Mouse (Mus musculus): ENCODE results near the gene Crybg3.
"Not testable (repeated sequence)": the region's sequence is repeated elsewhere in the genome, so short reads cannot be mapped to it uniquely, and the experiment has no call there.

Gene Crybg3

GRCm38 (mm10) chr16:59531243-59531642 is 69.5 kb downstream of the Crybg3 start:
- no peak for DNase-seq (ENCODE audit: low spot score)

DNA sequence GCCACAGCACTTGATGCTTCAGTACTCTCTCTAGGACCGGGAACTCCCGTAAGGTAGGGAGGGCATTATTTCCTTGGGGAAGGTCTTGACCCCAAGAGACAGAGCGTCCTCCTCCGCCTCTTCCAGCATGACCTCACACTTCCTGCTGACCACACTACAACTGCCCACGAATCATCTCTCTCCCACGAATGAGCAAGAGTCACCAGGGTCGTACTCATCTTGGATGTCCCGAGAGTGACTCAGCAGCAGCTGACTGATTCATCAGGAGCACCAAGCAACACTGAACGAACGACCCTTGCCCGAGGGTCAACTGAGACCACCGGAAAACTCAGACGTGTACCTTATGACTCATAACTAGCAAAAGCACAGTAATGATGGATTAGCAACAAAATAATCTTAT is 71.2 kb downstream of the Crybg3 start:
- DNase-seq (ENCODE audit: low spot score) = no peak

DNA sequence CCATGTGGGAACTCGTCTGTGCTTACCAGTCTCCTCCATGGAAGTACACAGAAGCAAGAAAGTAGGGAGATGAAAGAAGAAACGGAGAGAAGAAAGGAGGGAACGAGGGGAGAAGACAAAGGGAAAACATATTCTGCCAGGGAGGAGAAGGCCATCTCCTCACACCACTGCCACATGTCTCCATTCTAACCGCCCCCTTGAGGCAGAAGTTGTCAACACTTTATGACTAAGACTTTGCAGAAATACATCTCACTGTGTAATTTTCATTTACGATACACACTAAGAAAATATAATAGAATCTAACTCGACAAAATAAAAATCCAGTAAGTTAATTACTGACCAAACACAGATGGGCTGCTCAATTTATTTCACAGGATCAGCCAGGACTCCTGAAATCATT is 73.8 kb downstream of the Crybg3 start:
- DNase-seq (ENCODE audit: low spot score) = no peak

GRCm38 (mm10) chr16:59521752-59522423 is 78.9 kb downstream of the Crybg3 start:
- DNase-seq (ENCODE audit: low spot score) = no peak

DNA sequence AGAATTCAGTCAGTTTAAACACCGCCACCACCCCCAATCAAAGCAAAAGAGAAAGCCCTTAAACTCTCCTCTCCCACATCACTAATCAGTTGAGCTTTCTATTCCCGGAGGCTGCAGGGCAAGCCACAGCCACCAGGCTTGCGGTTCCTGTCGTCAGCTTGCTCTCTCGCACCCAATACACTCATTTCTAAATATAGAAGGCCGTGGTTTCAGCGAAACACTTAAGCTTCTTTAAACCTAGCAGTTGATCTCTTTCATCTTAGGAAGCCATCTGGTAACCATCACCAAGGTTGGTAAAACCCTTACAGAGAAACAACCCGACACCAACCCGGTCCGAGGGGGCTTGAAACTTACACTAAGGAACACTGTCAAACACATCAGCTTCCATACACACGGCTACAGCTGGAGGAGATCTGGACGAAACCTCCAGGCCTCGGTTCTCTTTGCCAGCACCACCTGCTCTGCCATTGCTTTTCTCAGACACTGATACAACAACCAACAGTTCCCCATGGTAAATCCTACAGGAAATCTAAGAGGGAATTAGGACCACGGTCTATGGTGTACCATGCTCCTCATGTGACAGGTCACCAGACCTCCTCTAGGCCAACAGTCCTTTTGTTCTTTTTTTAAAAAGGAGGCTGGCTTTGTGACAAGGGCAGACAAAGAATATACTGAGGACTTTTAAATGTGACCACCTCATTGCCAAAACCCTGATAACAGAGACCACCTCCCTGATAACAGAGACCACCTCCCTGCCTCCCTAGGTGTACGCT is 83.1 kb downstream of the Crybg3 start:
- DNase-seq (ENCODE audit: low spot score) = no peak

DNA sequence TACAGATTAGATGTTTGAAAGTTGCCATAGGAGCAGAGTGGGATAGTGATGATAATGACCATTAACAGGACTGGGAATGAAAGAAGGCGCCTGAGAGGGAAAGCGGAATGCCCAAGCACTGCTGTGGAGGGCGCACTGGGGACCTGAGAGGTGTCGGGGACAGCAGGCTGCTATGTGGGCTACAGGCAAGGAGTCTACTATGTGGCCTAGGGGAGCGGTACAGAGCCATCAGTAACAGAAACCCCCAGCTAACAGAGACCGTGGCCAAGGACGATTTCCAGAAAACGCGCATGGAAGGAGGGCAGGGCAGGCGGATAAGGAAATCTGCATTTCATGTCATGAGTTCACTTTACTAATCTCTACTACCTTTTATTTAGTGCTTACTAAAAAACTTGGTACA is 83.8 kb downstream of the Crybg3 start:
- no peak for DNase-seq (ENCODE audit: low spot score)

DNA sequence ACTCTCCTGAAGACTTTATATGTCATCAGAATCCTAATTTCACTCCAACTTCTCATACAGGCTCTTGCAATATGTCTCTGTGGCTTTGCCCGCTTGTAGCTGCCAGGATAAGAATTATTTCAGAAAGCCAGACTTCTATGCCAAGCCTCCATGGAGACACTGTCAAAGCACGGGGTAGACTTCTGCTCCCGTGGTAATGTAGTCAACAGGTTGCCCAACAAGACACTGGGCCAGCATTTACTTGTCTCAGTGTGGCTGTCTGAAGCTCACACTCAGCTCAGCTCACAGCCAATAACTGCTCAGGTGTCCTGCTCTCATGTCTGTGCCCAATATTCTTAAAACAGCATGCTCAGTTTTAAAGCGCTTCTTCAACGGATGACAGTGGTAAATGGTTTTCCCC is 85.6 kb downstream of the Crybg3 start:
- DNase-seq (ENCODE audit: low spot score) = no peak

DNA sequence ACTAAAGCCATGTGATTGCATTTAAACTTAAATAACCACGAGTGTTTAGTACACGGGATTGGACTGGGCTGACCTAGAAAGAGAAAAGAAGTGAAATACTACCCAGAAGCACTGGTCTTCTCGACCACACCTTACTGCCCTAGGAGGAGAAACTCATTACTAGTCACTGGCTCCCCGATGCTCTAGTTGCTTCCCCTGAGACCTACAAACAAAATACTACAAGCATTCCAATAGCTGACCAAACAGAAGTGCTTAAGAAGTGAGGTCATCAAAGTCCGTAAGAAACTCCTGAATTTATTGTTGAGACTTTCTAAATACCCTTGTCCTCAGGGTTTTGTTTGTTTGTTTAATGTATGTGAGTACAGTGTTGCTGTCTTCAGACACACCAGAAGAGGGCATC is 90.9 kb downstream of the Crybg3 start:
- no peak for DNase-seq (ENCODE audit: low spot score)

DNA sequence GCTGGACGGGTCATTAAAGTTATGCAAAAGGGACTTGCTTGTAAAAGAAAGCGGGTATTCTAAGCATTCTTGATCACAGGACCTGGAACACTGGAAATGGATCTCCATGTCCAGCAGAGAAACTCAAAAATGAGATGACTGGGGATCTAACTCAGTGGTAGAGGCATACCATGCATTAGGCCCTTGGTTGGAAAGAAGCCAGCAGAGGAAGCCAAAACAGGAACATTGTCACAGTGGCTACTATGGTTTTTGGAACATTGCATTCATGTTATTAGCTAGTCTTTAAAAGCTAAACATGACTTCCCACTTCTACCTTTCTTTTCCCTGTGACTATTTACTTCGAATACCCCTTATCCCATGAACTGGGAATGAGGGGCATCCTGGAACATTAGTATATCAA is 101.6 kb downstream of the Crybg3 start:
- no peak for DNase-seq (ENCODE audit: low spot score)

DNA sequence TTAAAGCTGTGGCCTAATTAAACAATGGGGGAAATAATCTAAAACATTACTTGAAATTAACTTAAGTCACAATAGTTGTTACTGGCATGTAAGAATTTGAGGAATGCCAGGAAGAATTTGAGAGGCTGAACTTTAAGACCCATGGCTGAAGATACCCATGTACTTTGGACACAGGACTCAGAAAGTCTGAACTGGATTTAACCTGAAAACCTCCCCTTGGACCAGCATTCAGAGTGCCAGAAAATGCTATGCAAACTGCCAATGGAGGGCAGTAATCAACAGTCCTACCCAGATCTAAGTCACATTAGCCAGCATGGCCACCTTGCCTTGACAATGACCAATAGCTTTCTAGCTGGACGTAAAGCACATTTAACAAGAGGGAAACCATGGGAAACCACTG is 102.8 kb downstream of the Crybg3 start:
- DNase-seq (ENCODE audit: low spot score) = no peak

- DNase-seq (ENCODE audit: low spot score) = no peak
Observed at GRCm38 (mm10) chr16:59493199-59493598, 107.6 kb downstream of the Crybg3 start.

GRCm38 (mm10) chr16:59487975-59488548 is 112.7 kb downstream of the Crybg3 start:
- DNase-seq (ENCODE audit: low spot score) = no peak

DNA sequence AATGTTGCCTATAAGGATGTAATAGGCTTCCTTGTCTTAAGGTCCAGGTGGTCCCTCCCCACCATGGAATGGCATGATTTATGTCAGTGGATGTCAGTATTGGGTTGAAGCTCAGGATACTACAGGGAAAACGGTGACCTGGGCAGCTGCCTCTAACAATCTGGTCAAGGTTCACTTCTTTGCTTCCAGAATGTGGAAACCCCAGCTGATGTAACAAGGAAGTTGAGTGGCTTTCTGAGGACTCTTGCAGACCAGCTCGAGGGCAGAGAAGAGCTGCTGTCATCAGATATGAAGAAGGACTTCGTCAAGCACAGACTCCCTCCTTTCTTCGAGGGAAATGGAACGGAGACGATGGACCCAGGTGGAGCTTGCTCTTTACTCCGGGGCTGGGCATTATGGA is 113.5 kb downstream of the Crybg3 start:
- no peak for DNase-seq (ENCODE audit: low spot score)

DNA sequence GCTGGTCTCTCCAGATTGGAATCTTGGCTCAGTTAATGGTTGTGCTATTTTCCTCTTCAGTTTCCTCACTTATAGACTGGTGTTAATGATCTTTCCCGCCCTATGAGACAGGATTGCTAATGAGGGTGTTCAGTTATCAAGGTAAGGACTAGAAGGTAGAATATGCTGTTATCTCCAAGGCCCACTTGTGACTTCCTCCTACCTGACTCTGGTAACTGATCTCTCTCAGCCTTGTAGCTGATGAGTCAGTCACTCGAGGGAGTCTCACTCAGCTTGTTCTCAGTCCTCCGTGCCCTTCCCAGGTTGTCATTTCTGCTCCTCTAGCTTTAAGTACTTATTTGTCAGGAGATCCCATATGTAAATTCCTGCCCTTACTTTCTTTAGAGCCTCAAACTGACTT is 122.8 kb downstream of the Crybg3 start:
- no peak for DNase-seq (ENCODE audit: low spot score)

DNA sequence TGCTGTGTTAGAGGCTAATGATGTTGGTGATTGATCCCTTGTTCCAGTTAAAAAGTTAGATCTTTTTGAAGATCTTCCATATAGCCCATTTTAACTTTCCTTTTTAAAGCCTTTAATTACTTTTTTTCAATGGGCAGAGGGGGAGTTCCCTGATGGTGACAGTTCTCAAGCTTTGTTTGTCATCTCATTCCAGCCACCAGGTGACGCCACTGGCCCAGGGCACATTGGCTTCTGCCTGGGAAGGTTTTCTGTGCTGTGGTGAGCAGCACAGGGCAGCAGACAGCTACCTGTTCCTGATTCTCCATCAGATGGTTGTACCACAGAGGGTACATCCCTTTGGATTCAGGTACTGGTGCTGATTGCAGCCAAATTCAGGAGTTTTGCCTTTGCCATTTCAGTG is 126.0 kb downstream of the Crybg3 start:
- peak; percentile 83 for DNase-seq (ENCODE audit: low spot score)

DNA sequence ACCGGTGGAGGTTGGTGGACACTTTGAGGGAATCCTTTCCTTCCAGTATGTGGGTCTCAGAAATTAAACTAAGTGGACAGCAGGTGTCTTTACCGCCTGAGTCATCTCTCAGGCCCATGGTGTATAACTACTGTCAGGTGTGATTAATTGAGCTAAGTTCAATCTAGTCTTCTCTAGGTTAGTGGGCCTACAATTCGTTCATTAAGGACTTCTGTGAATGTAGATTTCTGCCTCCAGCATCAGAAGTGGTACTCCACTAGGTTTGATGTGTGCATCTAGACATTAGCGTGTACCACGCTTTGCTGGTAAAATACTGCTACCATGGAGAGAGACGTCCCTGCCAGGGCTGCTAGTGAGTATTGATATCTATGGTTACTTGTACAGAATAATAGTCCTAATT is 128.2 kb downstream of the Crybg3 start:
- DNase-seq (ENCODE audit: low spot score) = no peak

DNA sequence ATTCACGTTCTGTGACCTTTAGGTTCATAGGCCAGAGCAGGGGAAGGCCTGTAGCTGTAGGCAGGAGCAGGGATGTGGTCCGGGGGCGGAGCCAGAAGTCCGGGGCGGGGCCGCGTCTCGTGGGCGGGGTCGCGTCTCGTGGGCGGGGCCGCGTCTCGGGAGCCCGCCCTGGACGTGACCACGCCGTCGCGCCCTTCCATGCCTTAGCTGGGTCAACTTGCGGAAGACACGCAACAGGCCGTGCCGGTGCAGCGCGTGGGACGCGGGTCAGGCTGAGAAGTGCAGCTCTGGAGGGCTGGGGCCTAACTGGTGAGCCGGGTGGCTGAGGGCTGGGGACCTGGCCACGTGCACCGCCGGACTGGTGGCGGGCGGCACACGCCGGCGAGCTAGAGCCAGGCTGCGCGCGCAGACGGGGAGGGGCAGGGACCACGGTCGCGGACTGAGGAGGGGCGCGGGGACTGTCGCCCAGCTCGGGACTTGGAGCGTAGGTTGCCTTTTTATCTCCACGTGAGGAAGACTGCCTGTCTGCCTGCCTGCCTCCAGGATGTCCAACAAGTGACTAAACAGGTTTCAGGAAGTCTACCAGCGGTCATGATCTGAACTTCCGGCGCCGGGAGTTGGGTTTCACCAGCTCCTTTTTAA is 129.0 kb downstream of the Crybg3 start, which contains the start of gene Riox2:
Riox2 (plus strand) TSS at position 139 of the 642 bp plus-strand sequence.
- peak; percentile 94 for DNase-seq (ENCODE audit: low spot score)

DNA sequence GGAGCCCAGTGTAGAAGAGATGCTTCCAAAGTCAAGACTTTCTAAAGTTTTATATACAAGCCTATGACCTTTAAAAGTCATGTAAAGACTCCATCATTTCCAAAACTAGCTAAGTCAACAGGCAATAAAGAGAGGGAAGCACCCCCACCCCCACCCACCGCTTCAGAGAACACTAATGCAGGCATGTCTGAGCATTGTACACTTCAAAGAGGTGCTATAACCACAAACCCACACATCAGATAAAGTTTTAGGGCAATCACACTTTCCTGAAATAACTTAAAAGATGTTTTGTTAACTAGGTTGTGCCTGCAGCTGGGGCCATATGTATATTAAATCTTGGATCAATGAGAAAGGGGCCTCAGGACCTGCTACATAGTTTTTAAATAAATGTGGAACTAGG is 130.9 kb downstream of the Crybg3 start:
- no peak for DNase-seq (ENCODE audit: low spot score)

DNA sequence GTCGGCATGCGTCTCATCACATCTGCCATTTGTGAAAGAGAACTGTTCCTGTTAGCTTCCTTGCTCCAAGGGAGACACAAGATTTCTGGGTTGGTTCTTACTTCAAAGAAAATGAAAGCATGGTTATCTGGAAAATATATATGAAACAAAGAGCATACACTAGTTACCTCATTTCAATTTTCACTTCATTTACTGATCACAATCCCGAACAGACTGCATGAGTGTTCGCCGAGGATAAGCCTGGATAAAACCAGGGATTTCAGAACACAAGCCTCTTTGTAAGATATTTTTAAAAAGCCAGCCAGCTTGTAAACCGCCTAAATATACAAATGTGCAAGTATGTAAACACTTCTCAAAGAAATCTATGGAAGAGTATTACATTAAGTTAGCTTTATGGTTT is 136.8 kb downstream of the Crybg3 start:
- DNase-seq (ENCODE audit: low spot score) = no peak

DNA sequence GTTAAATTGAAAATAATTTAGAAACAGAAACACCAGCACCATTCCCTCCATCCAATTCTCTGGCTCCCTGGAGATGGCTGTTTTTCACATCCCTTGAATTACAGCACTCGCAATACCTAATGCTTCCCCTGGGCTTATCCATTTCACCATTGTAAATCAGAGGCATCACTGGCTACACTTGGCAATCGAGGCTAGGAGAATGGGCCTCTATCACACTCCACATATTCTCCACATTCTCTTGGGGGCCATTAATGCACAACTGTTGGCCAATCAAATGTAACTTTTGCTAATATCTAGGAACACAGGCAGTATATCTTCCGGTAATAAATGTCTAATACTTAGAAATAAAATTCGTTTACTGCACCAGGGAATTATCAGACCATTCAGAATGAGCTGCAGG is 137.2 kb downstream of the Crybg3 start:
- no peak for DNase-seq (ENCODE audit: low spot score)

- not testable (repeated sequence) for DNase-seq (ENCODE audit: low spot score)
Observed at GRCm38 (mm10) chr16:59459259-59459861, 141.4 kb downstream of the Crybg3 start.

DNA sequence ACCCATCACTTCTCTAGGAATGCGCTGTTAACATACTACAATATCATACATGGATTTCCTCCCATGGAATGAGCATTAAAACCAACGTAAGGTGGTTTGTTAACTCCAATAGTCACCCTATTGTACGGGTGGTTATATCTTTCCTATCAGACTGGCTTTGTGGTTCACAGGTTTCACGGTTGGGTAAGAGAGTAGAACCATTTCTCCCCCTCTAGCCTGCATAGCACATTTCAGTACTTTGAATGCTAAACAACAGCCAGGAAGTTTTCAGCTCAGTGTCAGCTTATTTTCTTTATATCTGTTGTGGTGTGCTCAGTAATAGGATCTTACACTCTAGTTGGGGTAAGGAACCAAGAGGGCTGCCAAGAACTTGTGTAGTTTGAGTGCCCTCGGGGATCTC is 149.0 kb downstream of the Crybg3 start:
- no peak for DNase-seq (ENCODE audit: low spot score)

Data from testis, postnatal 10 days (tissue).